Mouse (Mus musculus) spleen, postnatal 14 days (tissue): ENCODE measurements around the gene Fbxo11.
"Not testable (repeated sequence)": the region's sequence is repeated elsewhere in the genome, so short reads cannot be mapped to it uniquely, and the experiment has no call there.

Experiments
- DNase-seq, 2 experiments: peaks; one replicate each; pipeline ENCODE4 v3.0.0; 2021 to 2022; ENCODE audit warnings: low spot score in 2 of 2

The Fbxo11 gene

GRCm38 (mm10) chr17:87963081-87964075 lies 101.7 kb downstream of the Fbxo11 start:
- no peak for DNase-seq

DNA sequence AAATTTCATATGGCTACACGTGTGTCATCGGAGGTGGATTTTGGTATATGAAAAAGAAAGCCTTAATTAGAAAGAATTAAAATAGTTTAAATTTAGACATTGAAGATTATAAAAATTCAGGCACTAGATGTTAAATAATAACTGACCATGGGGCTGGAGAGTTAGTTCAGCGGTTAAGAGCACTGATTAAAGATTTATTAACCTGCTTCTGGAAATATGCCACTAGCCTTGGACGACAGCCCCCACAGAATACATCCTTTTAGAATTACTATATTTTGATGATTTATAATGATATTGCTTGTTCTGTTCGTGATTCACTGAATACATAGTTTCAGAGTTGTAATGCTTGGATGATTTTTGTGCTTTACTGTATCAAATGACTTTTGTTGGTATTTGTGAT lies 105.2 kb downstream of the Fbxo11 start:
- DNase-seq = not testable (repeated sequence)

GRCm38 (mm10) chr17:87959406-87959805 lies 105.7 kb downstream of the Fbxo11 start:
- DNase-seq = not testable (repeated sequence)

DNA sequence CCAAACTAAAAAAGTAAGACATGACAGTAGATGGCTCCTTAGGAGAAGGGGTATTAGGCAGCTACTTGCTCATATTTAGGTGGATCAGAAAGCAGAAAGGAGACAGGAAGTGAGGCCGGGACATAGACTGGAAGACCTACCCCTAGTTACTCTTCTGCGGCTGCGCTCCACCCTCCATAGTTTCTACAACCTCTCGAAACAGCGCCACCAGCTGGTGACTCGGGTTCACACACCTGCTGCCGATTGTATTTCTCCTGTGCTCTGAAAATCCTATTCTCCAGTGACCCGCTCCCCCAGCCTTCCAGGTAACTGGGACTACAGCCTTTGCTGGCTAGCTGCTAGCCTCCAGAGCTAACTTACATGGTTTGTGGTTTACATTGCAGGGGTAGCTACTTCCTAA lies 106.8 kb downstream of the Fbxo11 start:
- DNase-seq = no peak

DNA sequence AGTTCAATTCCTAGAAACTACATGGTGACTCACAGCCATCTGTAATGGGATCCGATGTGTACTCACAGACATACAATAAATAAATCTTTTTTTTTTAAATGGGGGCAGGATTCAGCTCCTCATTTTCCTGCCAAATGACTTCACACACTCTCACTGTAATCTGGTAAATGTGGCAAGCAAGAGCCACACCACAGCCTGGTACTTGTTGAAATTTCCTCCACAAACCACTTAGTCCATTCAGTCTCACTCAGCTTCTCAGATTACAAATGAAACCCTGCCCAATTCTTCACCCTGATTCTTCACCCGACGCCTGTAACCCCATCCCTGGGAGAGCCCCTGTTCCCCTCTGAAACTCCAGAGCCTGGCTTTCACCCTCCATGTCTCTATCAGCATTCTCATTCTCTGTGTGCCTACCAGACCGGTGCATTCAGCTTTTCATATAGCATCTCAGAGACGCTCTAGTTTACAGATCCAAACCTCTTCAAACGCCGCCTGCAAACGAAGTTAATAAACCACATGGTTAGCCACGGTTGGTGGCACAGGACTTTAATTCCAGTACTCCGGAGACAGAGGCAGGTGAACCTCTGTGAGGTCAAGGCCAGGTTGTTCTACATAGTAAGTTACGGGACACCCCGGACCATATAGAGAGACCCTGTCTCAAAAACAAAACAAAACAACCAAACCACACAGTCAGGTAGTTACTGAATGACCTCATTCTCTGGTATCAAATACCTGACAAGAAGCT lies 107.8 kb downstream of the Fbxo11 start:
- DNase-seq = no peak

- not testable (repeated sequence) for DNase-seq
Observed at GRCm38 (mm10) chr17:87954618-87955124, 110.4 kb downstream of the Fbxo11 start.

DNA sequence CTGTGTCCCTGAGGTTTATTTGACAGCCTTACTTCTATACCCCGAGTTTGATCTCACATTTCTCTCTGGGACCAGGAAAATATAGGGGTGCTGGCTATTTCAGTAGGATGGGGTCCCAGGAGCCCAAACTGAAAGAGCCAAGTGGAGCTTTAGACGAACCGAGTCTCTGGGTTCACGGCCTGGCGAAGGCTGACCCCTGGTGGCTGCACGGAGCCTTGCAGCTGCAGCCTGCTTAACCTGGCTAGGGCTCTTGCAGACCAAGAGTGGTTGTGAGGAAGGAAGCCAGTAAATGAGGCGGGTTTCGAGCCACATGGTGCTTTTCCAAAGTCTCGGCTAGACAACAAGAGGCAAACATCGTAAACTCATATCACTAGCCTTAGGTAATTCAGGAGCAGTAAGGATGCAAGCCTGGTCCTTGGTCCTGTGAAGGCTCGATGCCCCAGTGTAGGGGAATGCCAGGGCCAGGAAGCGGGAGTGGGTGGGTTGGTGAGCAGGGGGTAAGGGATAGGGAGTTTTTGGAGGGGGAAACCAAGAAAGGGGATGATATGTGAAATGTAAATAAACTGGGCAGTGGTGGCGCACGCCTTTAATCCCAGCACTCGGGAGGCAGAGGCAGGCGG lies 116.0 kb downstream of the Fbxo11 start:
- DNase-seq = peak; percentile 44 to 58
